Mouse (Mus musculus): Measurements from ENCODE around the gene Prss33. TPM values are rescaled to one million over a fixed set of nuclear protein-coding genes. Genes with fewer than 3 reads are reported as not detected.

The Prss33 gene
- polyA plus RNA-seq, 1 experiment from 2014 or later, result 0.17 TPM

DNA sequence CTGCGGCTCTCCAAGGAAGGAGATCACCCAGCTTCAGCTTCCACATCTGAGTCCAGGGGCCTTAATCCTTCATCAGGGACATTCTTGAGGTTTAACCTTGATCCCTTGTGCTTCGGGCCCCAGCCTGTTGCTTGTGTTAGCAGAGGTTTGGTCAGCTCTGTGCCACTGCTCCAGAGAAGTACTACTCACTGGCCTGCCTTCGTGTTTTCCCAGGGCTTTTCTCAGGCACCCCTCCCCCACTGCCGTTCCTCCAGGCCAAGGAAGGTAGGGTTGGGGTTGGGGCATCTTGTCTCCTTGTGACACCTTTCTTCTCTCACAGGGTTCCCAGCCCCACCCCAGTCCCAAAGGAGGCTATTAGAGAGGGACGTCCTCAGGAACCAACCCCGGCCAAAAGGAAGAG lies 13.8 kb downstream of the Prss33 start:
- H3K9ac ChIP-seq, result no peak overlapping the region
- peaks cover 94% of the 10 kb centered on the region for H3K36me3 ChIP-seq
- no peak overlapping the region for H3K4me3 ChIP-seq
- WGBS, result 89% methylated on average over 6 of the region's 6 CpGs
- H3K27me3 ChIP-seq, result no peaks in the 10 kb centered on the region
- no peak overlapping the region for H3K27ac ChIP-seq (replicated peaks)
- H3K9me3 ChIP-seq, result peaks cover 13% of the 10 kb centered on the region
- H3K4me2 ChIP-seq, result no peak overlapping the region
- ATAC-seq (ENCODE audit: low FRiP score, low read depth), result no peak
- peaks cover 7% of the 10 kb centered on the region for H3K4me1 ChIP-seq (replicated peaks)

DNA sequence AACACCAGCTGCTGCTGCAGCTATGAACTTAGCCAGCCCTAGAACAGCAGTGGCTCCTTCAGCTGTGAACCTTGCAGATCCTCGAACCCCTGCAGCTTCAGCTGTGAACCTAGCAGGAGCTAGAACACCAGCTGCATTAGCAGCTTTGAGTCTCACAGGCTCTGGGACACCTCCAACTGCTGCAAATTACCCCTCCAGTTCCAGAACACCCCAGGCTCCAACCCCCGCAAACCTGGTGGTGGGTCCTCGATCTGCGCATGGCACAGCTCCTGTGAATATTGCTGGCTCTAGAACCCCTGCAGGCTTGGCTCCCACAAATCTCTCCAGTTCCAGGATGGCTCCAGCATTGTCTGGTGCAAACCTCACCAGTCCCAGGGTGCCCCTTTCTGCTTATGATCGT lies 15.1 kb downstream of the Prss33 start:
- no peak overlapping the region for H3K4me3 ChIP-seq
- H3K27ac ChIP-seq (replicated peaks), result no peak overlapping the region
- no peaks in the 10 kb centered on the region for H3K27me3 ChIP-seq
- peaks cover 95% of the 10 kb centered on the region for H3K36me3 ChIP-seq
- H3K4me1 ChIP-seq (replicated peaks), result no peaks in the 10 kb centered on the region
- no peak overlapping the region for H3K9ac ChIP-seq
- H3K9me3 ChIP-seq, result peaks cover 13% of the 10 kb centered on the region
- no peak overlapping the region for H3K4me2 ChIP-seq
- 96% methylated on average over 5 of the region's 5 CpGs for WGBS
- ATAC-seq (ENCODE audit: low FRiP score, low read depth), result no peak

DNA sequence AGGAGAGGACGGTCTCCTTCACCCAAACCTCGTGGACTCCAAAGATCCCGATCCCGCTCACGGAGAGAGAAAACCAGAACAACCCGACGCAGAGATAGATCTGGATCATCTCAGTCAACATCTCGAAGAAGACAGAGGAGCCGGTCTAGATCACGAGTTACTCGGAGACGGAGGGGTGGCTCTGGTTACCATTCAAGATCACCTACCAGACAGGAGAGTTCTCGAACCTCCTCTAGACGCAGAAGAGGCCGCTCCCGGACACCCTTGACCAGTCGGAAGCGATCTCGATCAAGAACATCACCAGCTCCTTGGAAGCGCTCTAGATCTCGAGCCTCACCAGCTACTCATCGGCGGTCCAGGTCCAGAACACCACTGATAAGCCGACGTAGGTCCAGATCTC lies 16.6 kb downstream of the Prss33 start:
- no peak overlapping the region for H3K27ac ChIP-seq (replicated peaks)

DNA sequence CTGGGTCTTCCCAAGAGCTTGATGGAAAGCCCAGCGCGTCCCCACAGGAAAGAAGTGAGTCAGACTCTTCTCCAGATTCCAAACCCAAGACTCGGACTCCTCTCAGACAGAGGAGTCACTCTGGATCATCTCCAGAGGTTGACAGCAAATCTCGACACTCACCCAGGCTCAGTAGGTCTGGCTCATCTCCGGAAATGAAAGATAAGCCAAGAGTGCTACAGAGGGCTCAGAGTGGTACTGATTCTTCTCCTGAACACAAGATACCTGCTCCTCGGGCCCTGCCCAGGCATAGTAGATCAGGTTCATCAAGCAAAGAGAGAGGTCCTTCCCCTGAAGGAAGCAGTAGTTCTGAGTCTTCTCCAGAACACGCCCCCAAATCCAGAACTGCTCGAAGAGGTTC lies 17.3 kb downstream of the Prss33 start:
- Histone ChIP-seq H3K27me3 (no peaks in the 10 kb centered on the region), H3K27ac (replicated peaks) (no peak overlapping the region), H3K4me3 (no peak overlapping the region), H3K4me2 (no peak overlapping the region), H3K36me3 (peaks cover 95% of the 10 kb centered on the region), H3K9me3 (peaks cover 13% of the 10 kb centered on the region), H3K4me1 (replicated peaks) (no peaks in the 10 kb centered on the region), H3K9ac (no peak overlapping the region)
- WGBS, result over 99% methylated on average over 8 of the region's 8 CpGs
- ATAC-seq (ENCODE audit: low FRiP score, low read depth), result no peak

More for the DNA sequence above, 16.6 kb downstream of the Prss33 start:
- H3K9me3 ChIP-seq, result peaks cover 13% of the 10 kb centered on the region
- no peak for ATAC-seq (ENCODE audit: low FRiP score, low read depth)
- no peak overlapping the region for H3K4me2 ChIP-seq
- no peaks in the 10 kb centered on the region for H3K4me1 ChIP-seq (replicated peaks)
- H3K9ac ChIP-seq, result no peak overlapping the region
- H3K36me3 ChIP-seq, result peaks cover 95% of the 10 kb centered on the region
- WGBS, result 98% methylated on average over 25 of the region's 25 CpGs
- no peaks in the 10 kb centered on the region for H3K27me3 ChIP-seq
- H3K4me3 ChIP-seq, result no peak overlapping the region

GRCm38 (mm10) chr17:23815641-23816040 lies 20.2 kb downstream of the Prss33 start:
- no peak for ATAC-seq (ENCODE audit: low FRiP score, low read depth)
- Histone ChIP-seq H3K4me2 (no peak overlapping the region), H3K4me3 (no peak overlapping the region), H3K36me3 (peaks cover 95% of the 10 kb centered on the region), H3K27me3 (no peaks in the 10 kb centered on the region), H3K27ac (replicated peaks) (no peak overlapping the region), H3K4me1 (replicated peaks) (no peaks in the 10 kb centered on the region), H3K9ac (no peak overlapping the region), H3K9me3 (peaks cover 13% of the 10 kb centered on the region)
- 97% methylated on average over 16 of the region's 16 CpGs for WGBS

DNA sequence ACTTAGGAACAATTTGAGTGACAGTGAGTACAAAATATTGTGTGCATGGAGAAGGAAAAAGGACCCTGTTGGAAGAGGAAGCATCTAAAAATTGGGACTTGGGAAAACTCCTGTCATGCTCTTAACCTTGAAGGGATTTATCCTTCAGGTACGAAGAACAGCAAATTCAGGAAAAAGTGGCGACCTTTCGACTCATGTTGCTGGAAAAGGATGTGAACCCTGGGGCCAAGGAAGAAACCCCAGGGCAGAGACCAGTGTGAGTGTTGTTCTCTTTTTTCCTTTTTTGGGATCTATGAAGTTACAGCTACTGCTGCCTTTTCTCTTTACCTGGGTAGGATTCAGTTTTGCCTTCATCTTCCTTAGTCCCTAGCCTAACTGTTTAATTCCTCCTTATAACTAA lies 27.9 kb downstream of the Prss33 start:
- H3K36me3 ChIP-seq, result peaks cover 50% of the 10 kb centered on the region
- H3K4me1 ChIP-seq (replicated peaks), result peaks cover 37% of the 10 kb centered on the region
- H3K4me3 ChIP-seq, result no peak overlapping the region
- WGBS, result 87% methylated on average over 3 of the region's 3 CpGs
- H3K27ac ChIP-seq (replicated peaks), result no peak overlapping the region
- no peak overlapping the region for H3K4me2 ChIP-seq
- H3K9me3 ChIP-seq, result no peaks in the 10 kb centered on the region
- no peaks in the 10 kb centered on the region for H3K27me3 ChIP-seq
- no peak for ATAC-seq (ENCODE audit: low FRiP score, low read depth)
- H3K9ac ChIP-seq, result no peak overlapping the region

DNA sequence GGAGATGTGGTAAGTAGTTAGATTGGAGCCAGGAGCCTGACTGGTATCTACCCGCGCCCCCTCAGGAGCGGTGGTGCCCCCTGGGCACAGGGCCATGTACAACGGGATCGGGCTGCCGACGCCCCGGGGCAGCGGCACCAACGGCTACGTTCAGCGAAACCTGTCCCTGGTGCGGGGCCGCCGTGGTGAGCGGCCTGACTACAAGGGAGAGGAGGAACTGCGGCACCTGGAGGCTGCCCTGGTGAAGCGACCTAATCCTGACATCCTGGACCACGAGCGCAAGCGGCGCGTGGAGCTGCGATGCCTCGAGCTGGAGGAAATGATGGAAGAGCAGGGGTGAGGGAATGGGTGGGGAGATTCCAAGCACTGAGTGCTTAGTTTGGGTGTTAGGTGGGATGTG lies 29.0 kb downstream of the Prss33 start:
- Histone ChIP-seq H3K4me2 (peak overlapping the region; percentile 28), H3K4me1 (replicated peaks) (peaks cover 41% of the 10 kb centered on the region), H3K27me3 (no peaks in the 10 kb centered on the region), H3K9ac (0 out of 2 replicates have a peak overlapping the region, but pooled peaks have one; percentile 11), H3K4me3 (no peak overlapping the region), H3K9me3 (no peaks in the 10 kb centered on the region), H3K27ac (replicated peaks) (no peak overlapping the region), H3K36me3 (peaks cover 40% of the 10 kb centered on the region)
- 82% methylated on average over 25 of the region's 25 CpGs for WGBS
- no peak for ATAC-seq (ENCODE audit: low FRiP score, low read depth)

GRCm38 (mm10) chr17:23804426-23805085 lies 31.3 kb downstream of the Prss33 start:
- Histone ChIP-seq H3K4me1 (replicated peaks) (peaks cover 41% of the 10 kb centered on the region), H3K27ac (replicated peaks) (0 out of 2 replicates have a peak overlapping the region, but pooled peaks have one; percentile 99), H3K36me3 (peaks cover 17% of the 10 kb centered on the region), H3K4me3 (peak overlapping the region; percentile 84), H3K9ac (peak overlapping the region; percentile 88), H3K9me3 (no peaks in the 10 kb centered on the region), H3K4me2 (peak overlapping the region; percentile 85), H3K27me3 (no peaks in the 10 kb centered on the region)
- no peak for ATAC-seq (ENCODE audit: low FRiP score, low read depth)
- WGBS, result 6% methylated on average over 8 of the region's 8 CpGs

DNA sequence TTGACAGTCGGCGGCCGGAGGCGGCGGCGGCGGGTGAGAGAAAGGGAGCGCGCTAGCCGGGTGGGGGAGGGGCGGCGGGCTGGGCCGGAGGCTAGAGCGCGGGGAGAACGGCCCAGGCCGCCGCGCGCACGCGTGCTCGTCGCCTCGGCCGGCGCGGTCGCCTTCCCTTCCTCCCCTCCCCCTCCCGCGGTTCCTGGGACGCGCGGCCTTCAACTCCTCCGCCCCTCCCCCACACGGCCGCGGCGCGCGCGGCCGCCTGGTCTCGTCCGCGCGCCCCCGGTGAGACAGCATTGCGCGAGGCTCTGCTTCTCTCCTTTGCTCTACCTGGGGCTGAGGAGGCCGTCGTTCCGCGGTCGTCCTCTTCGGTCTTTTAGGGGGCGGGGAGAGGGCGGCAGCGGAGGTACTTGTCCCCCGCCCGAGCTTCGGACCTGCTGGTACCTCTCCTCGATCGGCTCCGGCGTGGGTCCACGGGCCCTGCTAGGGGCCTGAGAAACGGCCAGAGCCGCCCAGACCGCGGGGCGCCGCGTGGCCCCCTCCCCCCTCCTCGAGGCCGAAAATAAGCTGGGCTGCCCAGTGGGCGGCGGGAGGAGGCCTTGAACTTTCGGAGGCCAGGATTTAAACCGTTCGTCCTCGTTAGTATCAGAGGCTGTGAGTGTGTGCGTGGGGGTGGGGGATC lies 32.4 kb downstream of the Prss33 start:
- Histone ChIP-seq H3K9me3 (no peaks in the 10 kb centered on the region), H3K9ac (peak overlapping the region; percentile 88), H3K27me3 (no peaks in the 10 kb centered on the region), H3K4me3 (peak overlapping the region; percentile 84), H3K27ac (replicated peaks) (peak overlapping the region; percentile 99), H3K4me1 (replicated peaks) (peaks cover 41% of the 10 kb centered on the region), H3K36me3 (peaks cover 7% of the 10 kb centered on the region), H3K4me2 (peak overlapping the region; percentile 85)
- under 1% methylated on average over 65 of the region's 83 CpGs for WGBS
- peak; percentile 59 for ATAC-seq (ENCODE audit: low FRiP score, low read depth)

DNA sequence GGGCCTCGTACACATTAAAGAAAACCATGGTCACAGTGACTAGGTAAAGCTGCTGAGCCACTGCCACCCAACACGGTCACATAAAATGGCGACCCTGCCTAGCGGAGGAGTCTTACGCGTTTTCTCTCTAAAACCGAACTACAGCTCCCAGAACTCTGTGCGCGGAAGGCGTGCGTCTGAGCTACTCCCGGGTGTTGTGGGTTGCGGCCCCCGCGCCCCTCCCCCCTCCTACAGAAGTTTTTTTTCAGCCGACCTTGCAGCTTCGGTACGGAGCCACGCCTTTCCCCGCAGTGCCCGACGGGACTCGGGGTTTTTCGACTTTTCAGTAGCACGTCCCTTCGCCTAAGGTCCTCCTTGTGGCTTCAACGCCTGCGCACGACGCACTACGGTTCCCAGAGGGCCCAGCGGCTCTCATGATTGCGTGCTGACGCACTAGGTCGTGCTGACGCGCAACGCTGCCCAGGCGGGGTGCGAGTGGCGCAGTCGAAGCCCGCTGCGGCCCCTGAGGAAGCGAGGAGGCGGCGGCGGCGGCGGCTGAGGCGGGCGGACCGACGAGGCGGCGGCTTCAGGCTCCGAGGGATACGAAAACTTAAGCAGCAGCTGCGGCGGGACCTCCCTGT lies 33.0 kb downstream of the Prss33 start:
- under 1% methylated on average over 60 of the region's 60 CpGs for WGBS
- Histone ChIP-seq H3K27ac (replicated peaks) (peak overlapping the region; percentile 99), H3K4me2 (peak overlapping the region; percentile 68)

DNA sequence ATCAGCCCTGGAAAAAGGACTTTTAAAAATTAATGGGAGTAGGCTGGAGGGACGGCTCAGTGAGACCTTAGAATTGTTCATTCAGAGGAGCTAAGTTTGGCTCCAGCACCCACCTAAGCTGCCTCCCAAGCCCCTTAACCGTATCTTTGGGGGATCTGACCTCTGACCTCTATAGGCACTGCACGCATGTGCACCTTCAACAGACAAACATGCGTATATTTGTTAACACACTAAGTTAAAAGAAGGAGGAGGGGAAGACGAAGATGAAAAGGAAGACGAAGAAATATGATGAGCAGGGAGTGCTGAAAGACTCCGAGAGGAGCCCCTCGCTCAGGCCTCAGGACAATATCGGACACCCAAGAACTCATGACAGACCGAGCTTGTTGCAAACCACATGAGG lies 34.2 kb downstream of the Prss33 start:
- H3K27me3 ChIP-seq, result no peaks in the 10 kb centered on the region
- H3K27ac ChIP-seq (replicated peaks), result no peak overlapping the region
- H3K4me3 ChIP-seq, result no peak overlapping the region
- peaks cover 30% of the 10 kb centered on the region for H3K4me1 ChIP-seq (replicated peaks)
- ATAC-seq (ENCODE audit: low FRiP score, low read depth), result no peak
- no peak overlapping the region for H3K4me2 ChIP-seq
- 91% methylated on average over 10 of the region's 10 CpGs for WGBS
- H3K9me3 ChIP-seq, result no peaks in the 10 kb centered on the region
- H3K9ac ChIP-seq, result no peak overlapping the region
- H3K36me3 ChIP-seq, result 0 out of 2 replicates have a peak, but pooled peaks cover 3% of the 10 kb centered on the region

More for the DNA sequence above, 33.0 kb downstream of the Prss33 start:
- Histone ChIP-seq H3K9ac (peak overlapping the region; percentile 88), H3K36me3 (peaks cover under 1% of the 10 kb centered on the region; the same call in 1 of the 2 replicates), H3K9me3 (no peaks in the 10 kb centered on the region), H3K4me1 (replicated peaks) (peaks cover 41% of the 10 kb centered on the region), H3K4me3 (peak overlapping the region; percentile 84), H3K27me3 (no peaks in the 10 kb centered on the region)
- ATAC-seq (ENCODE audit: low FRiP score, low read depth), result peak; percentile 98

- Histone ChIP-seq H3K4me2 (no peak overlapping the region), H3K27ac (replicated peaks) (no peak overlapping the region), H3K27me3 (no peaks in the 10 kb centered on the region), H3K4me3 (no peak overlapping the region), H3K36me3 (0 out of 2 replicates have a peak, but pooled peaks cover 3% of the 10 kb centered on the region), H3K9me3 (no peaks in the 10 kb centered on the region), H3K4me1 (replicated peaks) (peaks cover 7% of the 10 kb centered on the region), H3K9ac (no peak overlapping the region)
- 82% methylated on average over 7 of the region's 7 CpGs for WGBS
- ATAC-seq (ENCODE audit: low FRiP score, low read depth), result no peak
These were observed 38.5 kb downstream of the Prss33 start for GRCm38 (mm10) chr17:23797316-23797715.

All from hindbrain, embryonic 15.5 days (tissue).